Mouse (Mus musculus): ENCODE results near the gene Rsu1. TPM values are rescaled to one million over a fixed set of nuclear protein-coding genes. Genes with fewer than 3 reads are reported as not detected.

The Rsu1 gene
- polyA plus RNA-seq, 1 experiment = 43.8 TPM

- no peak overlapping the region for H3K4me3 ChIP-seq (ENCODE audit: insufficient read depth, low read length)
- H3K27ac ChIP-seq (ENCODE audit: insufficient read depth, low read length) = no peak overlapping the region
- TF ChIP-seq POLR2A (IDR thresholded peaks at IDR 0.05; ENCODE audit: extremely low read depth, insufficient read depth, low read length) (no peak), CTCF (IDR thresholded peaks at IDR 0.05; ENCODE audit: extremely low read depth, insufficient read depth, low read length) (no peak)
- H3K4me1 ChIP-seq (ENCODE audit: control insufficient read depth, insufficient read depth, low read length) = no peaks in the 10 kb centered on the region
Measured at GRCm38 (mm10) chr2:13177698-13178395, 93.4 kb downstream of the Rsu1 start.

GRCm38 (mm10) chr2:13176304-13176620, 95.0 kb downstream of the Rsu1 start:
- TF ChIP-seq POLR2A (IDR thresholded peaks at IDR 0.05; ENCODE audit: extremely low read depth, insufficient read depth, low read length) (no peak), CTCF (IDR thresholded peaks at IDR 0.05; ENCODE audit: extremely low read depth, insufficient read depth, low read length) (no peak)
- Histone ChIP-seq H3K4me1 (ENCODE audit: control insufficient read depth, insufficient read depth, low read length) (no peaks in the 10 kb centered on the region), H3K4me3 (ENCODE audit: insufficient read depth, low read length) (no peak overlapping the region), H3K27ac (ENCODE audit: insufficient read depth, low read length) (no peak overlapping the region)

GRCm38 (mm10) chr2:13175536-13176303, 95.5 kb downstream of the Rsu1 start:
- TF ChIP-seq POLR2A (IDR thresholded peaks at IDR 0.05; ENCODE audit: extremely low read depth, insufficient read depth, low read length) (no peak), CTCF (IDR thresholded peaks at IDR 0.05; ENCODE audit: extremely low read depth, insufficient read depth, low read length) (no peak)
- no peaks in the 10 kb centered on the region for H3K4me1 ChIP-seq (ENCODE audit: control insufficient read depth, insufficient read depth, low read length)
- H3K27ac ChIP-seq (ENCODE audit: insufficient read depth, low read length) = no peak overlapping the region
- H3K4me3 ChIP-seq (ENCODE audit: insufficient read depth, low read length) = no peak overlapping the region

- Histone ChIP-seq H3K4me1 (ENCODE audit: control insufficient read depth, insufficient read depth, low read length) (no peaks in the 10 kb centered on the region), H3K4me3 (ENCODE audit: insufficient read depth, low read length) (no peak overlapping the region), H3K27ac (ENCODE audit: insufficient read depth, low read length) (no peak overlapping the region)
- TF ChIP-seq POLR2A (IDR thresholded peaks at IDR 0.05; ENCODE audit: extremely low read depth, insufficient read depth, low read length) (no peak), CTCF (IDR thresholded peaks at IDR 0.05; ENCODE audit: extremely low read depth, insufficient read depth, low read length) (no peak)
Measured at GRCm38 (mm10) chr2:13174461-13174860, 96.8 kb downstream of the Rsu1 start.

- H3K27ac ChIP-seq (ENCODE audit: insufficient read depth, low read length) = no peak overlapping the region
- H3K4me1 ChIP-seq (ENCODE audit: control insufficient read depth, insufficient read depth, low read length) = no peaks in the 10 kb centered on the region
- no peak overlapping the region for H3K4me3 ChIP-seq (ENCODE audit: insufficient read depth, low read length)
- TF ChIP-seq POLR2A (IDR thresholded peaks at IDR 0.05; ENCODE audit: extremely low read depth, insufficient read depth, low read length) (no peak), CTCF (IDR thresholded peaks at IDR 0.05; ENCODE audit: extremely low read depth, insufficient read depth, low read length) (no peak)
Measured at GRCm38 (mm10) chr2:13170651-13171050, 100.6 kb downstream of the Rsu1 start.

GRCm38 (mm10) chr2:13169962-13170361, 101.3 kb downstream of the Rsu1 start:
- Histone ChIP-seq H3K4me3 (ENCODE audit: insufficient read depth, low read length) (no peak overlapping the region), H3K27ac (ENCODE audit: insufficient read depth, low read length) (no peak overlapping the region), H3K4me1 (ENCODE audit: control insufficient read depth, insufficient read depth, low read length) (no peaks in the 10 kb centered on the region)
- no peak for TF ChIP-seq CTCF (IDR thresholded peaks at IDR 0.05; ENCODE audit: extremely low read depth, insufficient read depth, low read length)
- no peak for TF ChIP-seq POLR2A (IDR thresholded peaks at IDR 0.05; ENCODE audit: extremely low read depth, insufficient read depth, low read length)

DNA sequence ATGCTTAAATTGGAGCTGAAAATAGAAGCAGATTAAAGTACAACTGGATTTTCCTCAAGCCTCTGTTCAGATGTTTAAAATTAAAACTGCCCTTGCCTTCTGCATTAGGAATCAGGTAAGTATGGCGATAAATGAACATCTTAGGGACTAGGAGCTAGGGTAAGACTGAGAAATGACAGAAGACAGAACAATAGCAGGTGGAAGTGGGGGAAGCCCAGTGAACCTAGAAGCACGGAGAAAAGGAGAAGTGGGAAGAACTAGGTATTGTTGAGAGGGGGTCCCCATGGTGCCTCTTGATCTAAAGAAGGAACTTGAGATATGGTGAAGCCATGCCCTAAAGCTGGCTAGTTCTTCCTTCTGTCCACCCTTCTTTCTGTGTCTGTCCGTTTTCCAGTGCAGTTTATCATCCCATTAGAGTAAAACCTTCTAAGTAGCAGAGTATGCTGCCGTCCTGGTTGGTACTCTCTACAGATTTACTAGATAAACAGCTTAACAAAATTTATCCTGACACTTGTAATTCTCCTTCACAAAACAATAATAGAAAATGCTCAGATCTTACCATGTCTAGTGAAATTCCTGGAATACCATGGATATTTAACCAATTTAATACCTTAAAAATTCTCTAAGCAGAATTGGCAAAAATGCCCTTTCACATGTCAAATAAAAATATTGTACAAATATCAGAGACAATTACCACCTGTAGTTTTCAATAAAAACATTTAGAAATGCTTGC, 101.9 kb downstream of the Rsu1 start:
- Histone ChIP-seq H3K4me1 (ENCODE audit: control insufficient read depth, insufficient read depth, low read length) (no peaks in the 10 kb centered on the region), H3K27ac (ENCODE audit: insufficient read depth, low read length) (no peak overlapping the region), H3K4me3 (ENCODE audit: insufficient read depth, low read length) (no peak overlapping the region)
- TF ChIP-seq POLR2A (IDR thresholded peaks at IDR 0.05; ENCODE audit: extremely low read depth, insufficient read depth, low read length) (no peak), CTCF (IDR thresholded peaks at IDR 0.05; ENCODE audit: extremely low read depth, insufficient read depth, low read length) (no peak)

DNA sequence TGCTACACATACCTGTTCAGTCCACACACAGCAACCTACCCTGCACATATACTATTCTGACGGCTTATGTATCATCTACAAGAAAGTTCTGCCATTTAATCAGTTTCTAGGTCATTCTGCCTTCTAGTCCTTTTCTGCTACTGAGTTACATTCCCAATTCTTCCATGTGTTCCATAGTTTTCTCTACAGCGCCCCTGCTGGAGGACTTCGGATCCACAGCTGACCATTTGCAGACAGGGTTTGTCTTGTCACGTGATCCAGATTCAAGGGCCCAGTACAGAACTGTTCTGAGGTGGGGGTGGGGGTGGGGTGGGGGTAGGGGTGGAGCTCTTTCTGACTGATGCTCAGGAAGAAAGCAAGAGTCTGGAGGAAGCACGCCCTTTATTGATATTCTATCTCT, 102.5 kb downstream of the Rsu1 start:
- Histone ChIP-seq H3K4me1 (ENCODE audit: control insufficient read depth, insufficient read depth, low read length) (no peaks in the 10 kb centered on the region), H3K27ac (ENCODE audit: insufficient read depth, low read length) (no peak overlapping the region), H3K4me3 (ENCODE audit: insufficient read depth, low read length) (no peak overlapping the region)
- TF ChIP-seq CTCF (IDR thresholded peaks at IDR 0.05; ENCODE audit: extremely low read depth, insufficient read depth, low read length) (peak; percentile 31; the same call in 1 of the 2 replicates), POLR2A (IDR thresholded peaks at IDR 0.05; ENCODE audit: extremely low read depth, insufficient read depth, low read length) (no peak)

GRCm38 (mm10) chr2:13161717-13162116, 109.5 kb downstream of the Rsu1 start:
- TF ChIP-seq POLR2A (IDR thresholded peaks at IDR 0.05; ENCODE audit: extremely low read depth, insufficient read depth, low read length) = no peak
- no peak for TF ChIP-seq CTCF (IDR thresholded peaks at IDR 0.05; ENCODE audit: extremely low read depth, insufficient read depth, low read length)
- no peak overlapping the region for H3K4me3 ChIP-seq (ENCODE audit: insufficient read depth, low read length)
- H3K4me1 ChIP-seq (ENCODE audit: control insufficient read depth, insufficient read depth, low read length) = no peaks in the 10 kb centered on the region
- H3K27ac ChIP-seq (ENCODE audit: insufficient read depth, low read length) = no peak overlapping the region

Measured in cortical plate, adult 2 months (tissue).